Mouse (Mus musculus): Measurements from ENCODE around the gene Fat2.

Fat2 gene

DNA sequence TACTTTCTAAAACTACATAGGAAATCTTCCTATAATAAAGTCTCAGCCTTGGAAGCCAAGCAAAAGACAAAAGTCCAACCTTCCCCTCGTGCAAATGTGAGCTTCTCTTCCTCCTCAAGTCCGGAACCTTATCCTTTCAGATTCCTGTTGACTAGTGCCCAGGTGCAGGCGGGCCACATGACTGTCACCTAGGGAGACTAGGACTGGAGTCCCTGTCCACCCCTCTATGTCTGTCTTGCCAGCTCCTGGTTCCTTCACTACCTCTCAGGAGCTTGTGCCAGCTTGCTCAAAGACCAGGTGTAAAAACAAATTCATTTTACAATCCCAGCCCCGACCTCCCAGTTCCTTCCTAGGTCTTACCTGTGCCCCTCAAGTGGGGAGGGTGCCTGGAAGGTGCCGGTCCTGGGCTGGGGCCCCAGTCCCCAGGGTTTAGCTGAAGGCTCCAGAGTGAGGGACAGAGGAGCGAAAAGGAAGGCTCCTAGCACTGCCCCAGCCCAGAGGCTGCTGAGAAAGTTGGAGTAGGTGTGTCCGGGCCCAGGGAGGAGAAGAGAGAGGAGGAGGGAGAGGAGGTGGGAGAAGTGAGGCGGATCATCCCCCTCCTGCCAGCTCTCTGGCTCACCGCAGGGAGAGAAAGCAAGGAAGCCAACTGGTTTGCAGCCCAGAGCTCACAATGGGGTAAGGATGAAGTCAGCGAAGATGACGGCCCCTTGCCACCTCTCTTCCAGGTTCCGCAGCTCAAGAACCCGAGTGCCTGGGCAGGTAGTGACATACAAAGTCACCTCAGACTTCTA is at the start of gene Fat2:
Fat2 (minus strand) TSS at position 464 of the 791 bp plus-strand sequence.
- DNase-seq (ENCODE audit: low read depth) = no peak

- DNase-seq (ENCODE audit: low read depth) = no peak
These were observed 47.2 kb upstream of the Fat2 start for GRCm38 (mm10) chr11:55383463-55384045.

GRCm38 (mm10) chr11:55380908-55381307 is 44.5 kb upstream of the Fat2 start:
- DNase-seq (ENCODE audit: low read depth) = no peak

GRCm38 (mm10) chr11:55378371-55378770 is 42.0 kb upstream of the Fat2 start:
- no peak for DNase-seq (ENCODE audit: low read depth)

DNA sequence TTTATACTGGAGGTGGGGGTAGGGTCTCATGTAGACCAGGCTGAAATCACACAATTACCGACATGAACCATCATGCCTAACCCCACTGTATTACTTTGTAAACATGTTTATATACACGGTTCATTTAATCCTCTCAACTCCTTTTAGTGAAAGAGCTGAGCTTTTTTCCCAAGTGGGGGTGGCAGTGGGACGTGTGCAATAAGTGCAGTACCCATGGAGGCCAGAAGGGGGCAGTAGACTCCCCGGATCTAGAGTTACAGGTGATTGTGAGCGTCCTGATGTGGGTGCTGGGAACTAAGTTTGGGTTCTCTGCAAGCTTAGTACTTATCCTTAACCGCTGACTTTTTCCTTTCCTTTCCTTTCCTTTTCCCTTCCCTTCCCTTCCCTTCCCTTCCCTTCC is 37.5 kb upstream of the Fat2 start:
- DNase-seq (ENCODE audit: low read depth) = no peak

GRCm38 (mm10) chr11:55373373-55373772 is 37.0 kb upstream of the Fat2 start:
- DNase-seq (ENCODE audit: low read depth) = no peak

DNA sequence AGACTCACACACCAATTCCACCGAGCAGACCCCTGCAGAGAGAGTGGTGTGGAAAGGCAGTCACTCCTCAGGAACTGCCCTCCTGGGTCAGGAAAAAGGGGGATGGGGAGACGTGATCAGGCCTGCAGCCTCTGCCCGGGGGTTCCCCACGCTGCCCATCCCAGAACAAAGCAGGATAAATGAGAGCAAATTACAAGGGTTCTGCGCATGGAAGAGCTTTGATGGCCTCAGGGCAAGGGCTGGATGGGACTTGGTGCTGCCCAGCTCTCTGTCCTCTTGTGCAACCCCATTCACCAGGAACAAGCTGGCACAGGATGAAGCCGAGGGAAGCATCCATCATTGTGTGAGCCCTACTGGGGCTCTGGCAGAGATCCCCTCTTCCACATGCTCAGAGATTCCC is 35.6 kb upstream of the Fat2 start:
- DNase-seq (ENCODE audit: low read depth) = no peak

GRCm38 (mm10) chr11:55369093-55369471 is 32.7 kb upstream of the Fat2 start:
- no peak for DNase-seq (ENCODE audit: low read depth)

DNA sequence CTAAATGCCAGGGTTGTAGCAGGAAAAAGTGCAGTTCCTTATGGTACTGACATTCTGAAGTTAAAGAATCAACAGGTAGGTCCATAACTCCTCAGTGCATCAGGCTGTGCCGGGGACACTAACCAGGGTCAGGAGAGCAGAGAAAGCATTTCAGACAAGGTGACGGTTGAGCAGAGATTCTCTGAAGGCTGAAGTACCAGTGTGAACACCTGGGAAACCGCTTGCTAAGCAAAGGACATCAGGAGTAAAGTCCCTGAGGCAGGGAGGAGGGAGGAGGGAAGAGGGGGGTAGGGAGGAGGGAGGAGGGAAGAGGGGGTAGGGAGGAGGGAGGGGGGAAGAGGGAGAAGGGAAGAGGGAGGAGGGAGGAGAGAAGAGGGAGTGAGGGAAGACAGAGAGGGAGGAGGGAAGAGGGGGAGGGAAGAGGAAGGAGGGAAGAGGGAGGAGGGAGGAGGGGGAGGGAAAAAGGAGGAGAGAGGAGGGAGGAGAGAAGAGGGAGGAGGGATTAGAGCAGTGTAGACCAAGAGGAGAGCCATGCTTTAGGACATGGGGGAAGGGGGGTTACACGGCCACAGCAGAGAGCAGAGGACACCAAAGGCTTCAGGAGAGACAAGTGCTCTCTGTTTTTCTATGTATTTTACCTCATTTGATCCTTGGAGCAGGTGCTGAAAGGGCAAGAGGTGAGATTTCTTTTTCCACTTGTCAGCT is 32.2 kb upstream of the Fat2 start:
- DNase-seq (ENCODE audit: low read depth) = no peak

DNA sequence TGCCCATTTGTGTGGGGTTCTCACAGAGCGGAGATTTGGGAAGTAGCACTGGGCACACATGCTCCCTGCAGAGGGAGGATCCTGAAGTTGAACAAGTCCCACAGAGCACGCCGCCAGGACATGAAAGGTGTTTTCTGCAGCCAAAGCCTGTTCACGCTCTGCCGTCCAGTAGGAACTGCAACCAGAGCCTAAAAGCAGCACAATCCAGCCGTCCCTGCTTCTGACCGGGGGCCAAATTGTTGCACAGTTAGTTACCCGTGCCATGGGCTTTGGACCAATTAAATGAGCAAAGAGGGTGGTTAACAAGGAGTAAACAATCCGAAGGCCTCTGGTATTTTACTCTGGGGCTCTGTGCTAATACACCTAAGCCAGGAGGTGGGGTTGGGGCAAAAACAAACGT is 31.4 kb upstream of the Fat2 start:
- DNase-seq (ENCODE audit: low read depth) = no peak

- DNase-seq (ENCODE audit: low read depth) = no peak
These were observed 29.5 kb upstream of the Fat2 start for GRCm38 (mm10) chr11:55365840-55366239.

DNA sequence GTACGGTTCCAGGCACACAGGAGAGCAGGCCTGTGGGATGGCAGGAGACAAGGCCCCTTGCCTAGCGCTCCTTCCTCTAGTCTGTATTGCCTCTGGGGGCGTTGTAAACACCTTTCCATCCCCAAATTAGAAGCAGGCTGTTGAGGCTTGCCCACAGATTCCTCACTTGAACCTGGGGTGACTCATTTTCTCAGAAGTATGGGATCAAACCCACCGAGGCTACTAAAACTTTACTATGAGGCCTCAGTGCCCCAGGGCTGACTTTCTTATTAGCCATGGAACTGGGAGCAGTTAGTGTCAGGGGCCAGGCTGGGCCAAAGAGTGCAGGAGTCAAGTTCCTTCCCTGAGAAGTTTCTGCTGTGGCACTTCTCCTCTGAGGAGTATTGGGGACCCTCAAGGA is 28.9 kb upstream of the Fat2 start:
- DNase-seq (ENCODE audit: low read depth) = no peak

- no peak for DNase-seq (ENCODE audit: low read depth)
These were observed 28.3 kb upstream of the Fat2 start for GRCm38 (mm10) chr11:55364662-55365061.

DNA sequence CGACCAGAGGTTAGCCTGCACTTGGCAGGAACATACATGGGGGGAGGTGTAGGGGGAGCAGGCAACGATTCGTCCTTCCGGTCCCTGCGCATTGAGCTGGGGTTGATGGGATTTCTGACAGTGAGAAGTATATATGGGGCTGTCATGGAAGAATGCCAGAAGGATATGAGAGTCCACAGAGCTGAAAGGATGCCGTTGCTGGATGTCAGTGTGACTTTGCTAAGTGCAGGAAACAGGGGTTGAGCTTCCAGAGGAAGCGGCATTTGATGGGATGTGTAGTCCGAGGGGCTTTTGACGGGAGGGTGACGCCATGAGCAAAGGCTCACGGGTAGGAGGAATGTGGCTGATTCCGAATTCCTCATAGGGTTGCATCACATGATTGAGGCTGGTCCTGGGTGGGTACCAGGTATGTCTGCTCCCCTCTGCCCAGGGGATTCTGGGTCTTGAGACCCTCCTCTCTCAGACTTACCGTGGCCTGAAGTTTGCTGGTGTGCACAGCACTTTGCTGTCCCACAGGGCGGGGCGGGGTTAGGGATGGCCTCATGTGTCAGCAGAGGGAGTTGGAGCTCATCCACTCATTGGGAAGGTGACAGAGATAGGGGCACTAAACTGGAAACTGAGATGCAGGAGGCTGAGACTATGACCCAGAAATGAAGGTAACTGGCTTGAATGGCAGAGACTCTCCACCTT is 21.9 kb upstream of the Fat2 start:
- DNase-seq (ENCODE audit: low read depth) = no peak

GRCm38 (mm10) chr11:55356846-55357245 is 20.5 kb upstream of the Fat2 start:
- DNase-seq (ENCODE audit: low read depth) = no peak

GRCm38 (mm10) chr11:55341961-55342371 is 5.6 kb upstream of the Fat2 start:
- DNase-seq (ENCODE audit: low read depth) = no peak

DNA sequence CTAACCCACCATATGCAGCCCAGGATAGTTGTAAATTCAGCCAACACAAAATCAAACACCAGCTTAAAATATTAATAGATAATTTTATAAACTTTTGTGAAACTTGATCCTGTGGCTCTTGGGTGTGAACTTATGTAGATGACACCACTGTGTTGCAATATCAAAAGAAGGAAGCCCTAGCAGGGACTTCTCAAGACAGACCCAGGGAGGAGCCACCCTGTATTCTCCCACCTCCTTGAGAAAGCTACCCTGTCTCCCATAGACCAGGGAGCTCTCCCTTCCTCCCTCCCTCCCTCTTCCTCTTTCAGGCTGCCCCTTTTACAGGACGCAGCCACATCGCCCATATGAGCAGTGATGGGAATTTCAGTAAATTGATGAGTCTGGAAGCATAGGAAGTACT is 4.4 kb upstream of the Fat2 start:
- no peak for DNase-seq (ENCODE audit: low read depth)

GRCm38 (mm10) chr11:55337032-55337769 is 837 bp upstream of the Fat2 start:
- no peak for DNase-seq (ENCODE audit: low read depth)

DNA sequence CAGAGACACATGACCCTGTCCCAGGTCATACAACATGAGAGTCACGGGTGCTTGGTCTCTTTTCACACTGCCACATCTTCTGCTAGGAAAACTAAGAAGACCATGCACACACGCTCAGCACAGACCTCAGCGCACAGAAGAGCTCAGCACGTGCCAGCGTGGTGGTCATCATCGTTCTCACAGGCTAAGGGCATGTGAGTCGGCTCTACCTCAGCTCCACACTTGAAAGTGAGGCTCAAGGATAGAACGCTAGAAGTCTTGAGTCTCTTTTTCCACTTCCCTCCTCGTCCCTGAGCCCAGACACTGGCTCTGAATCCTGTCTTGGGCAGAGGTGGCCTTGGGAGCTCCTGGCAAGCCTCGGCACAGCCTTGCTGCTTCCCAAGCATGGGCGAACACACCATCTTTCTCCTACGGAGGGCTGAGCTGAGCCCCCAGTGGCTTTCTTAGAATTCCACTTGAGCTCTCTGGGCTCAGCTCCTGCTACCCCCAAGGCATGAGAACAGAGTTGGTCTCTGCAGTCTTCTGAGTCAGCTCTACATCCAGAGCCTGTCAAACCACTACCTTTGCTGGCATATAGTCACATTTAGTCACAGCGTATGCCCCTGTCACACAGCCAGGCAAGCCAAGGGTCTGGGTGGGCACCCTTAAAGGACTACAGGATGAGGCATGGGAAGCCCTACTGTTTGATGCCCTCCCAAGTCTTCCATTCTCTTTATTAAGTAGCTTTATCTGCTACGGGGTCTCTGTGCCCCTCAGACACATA is 869 bp downstream of the Fat2 start:
- DNase-seq (ENCODE audit: low read depth) = no peak

GRCm38 (mm10) chr11:55334545-55334944 is 1.8 kb downstream of the Fat2 start:
- no peak for DNase-seq (ENCODE audit: low read depth)

- DNase-seq (ENCODE audit: low read depth) = no peak
These were observed 2.3 kb downstream of the Fat2 start for GRCm38 (mm10) chr11:55334063-55334462.

Measured in c-Kit-positive CD71-negative TER-119-negative erythroid progenitor cells, embryonic 14.5 days (primary cell).